Mouse (Mus musculus): ENCODE results near the gene Pou2f2.

GRCm38 (mm10) chr7:25209161-25209622, 29.7 kb upstream of the Pou2f2 start:
- TF ChIP-seq E2F4 (IDR thresholded peaks at IDR 0.05; ENCODE audit: insufficient replicate concordance, low read depth, low read length) (no peak), CTCF (conservative IDR thresholded peaks at IDR 0.05 in 1 of 2, IDR thresholded peaks at IDR 0.05 in 1 of 2; ENCODE audit: low read depth in 2 of 2, low read length in 2 of 2) (no peak), SMC3 (IDR thresholded peaks at IDR 0.05; ENCODE audit: low read depth, low read length) (no peak), POLR2A (IDR thresholded peaks at IDR 0.05; ENCODE audit: low read depth, low read length) (no peak), NELFE (IDR thresholded peaks at IDR 0.05; ENCODE audit: low read depth, low read length) (no peak), EP300 (IDR thresholded peaks at IDR 0.05; ENCODE audit: low read length) (no peak), POLR2AphosphoS2 (IDR thresholded peaks at IDR 0.05; ENCODE audit: low read depth, low read length) (no peak)
